Mouse (Mus musculus): ENCODE measurements around the gene Nbeal2.

- no peak for TF ChIP-seq CHD1 (IDR thresholded peaks at IDR 0.05; ENCODE audit: low read depth, low read length)
- TF ChIP-seq JUND (IDR thresholded peaks at IDR 0.05; ENCODE audit: low read depth, low read length): no peak
- TF ChIP-seq ZMIZ1 (IDR thresholded peaks at IDR 0.05; ENCODE audit: low read depth, low read length): no peak
- no peak for TF ChIP-seq CTCF (IDR thresholded peaks at IDR 0.05 in 2 of 3, conservative IDR thresholded peaks at IDR 0.05 in 1 of 3; ENCODE audit: control insufficient read depth in 1 of 3, insufficient read depth in 1 of 3, low read depth in 2 of 3, low read length in 3 of 3, poor library complexity in 1 of 3, severe bottlenecking in 1 of 3)
- no peak for TF ChIP-seq ZNF384 (IDR thresholded peaks at IDR 0.05; ENCODE audit: low read depth, low read length)
- no peak for TF ChIP-seq CHD2 (IDR thresholded peaks at IDR 0.05; ENCODE audit: low read length)
- TF ChIP-seq POLR2A (IDR thresholded peaks at IDR 0.05; ENCODE audit: control insufficient read depth in 1 of 2, insufficient read depth in 1 of 2, low read depth in 1 of 2, low read length in 2 of 2, poor library complexity in 1 of 2): no peak
- no peak for TF ChIP-seq POLR2AphosphoS2 (IDR thresholded peaks at IDR 0.05; ENCODE audit: low read length)
- TF ChIP-seq TCF12 (IDR thresholded peaks at IDR 0.05; ENCODE audit: low read depth, low read length): no peak
These were observed 23.8 kb downstream of the Nbeal2 start for GRCm38 (mm10) chr9:110630171-110630570.
